Mouse (Mus musculus) monocyte, adult 5-6 weeks (primary cell): ENCODE results near the gene Egfl7. TPM values are rescaled to one million over a fixed set of nuclear protein-coding genes. Genes with fewer than 3 reads are reported as not detected.
A peak's percentile ranks its signal among the peaks of the same experiment; 100 is the strongest.

Experiments
- ATAC-seq: fragments of 153-309, 156-312 bp; replicated peaks from 2 replicates; pipeline ENCODE4 v1.8.0; 2017; ENCODE audit warnings: mild to moderate bottlenecking; ENCODE audit not compliant: low TSS enrichment, insufficient number of reproducible peaks, severe bottlenecking, poor library complexity, low FRiP score
- total RNA-seq: library from RNA; stranded (forward); fragments of 200-1000, 200-491, 200-594 nt; gene quantifications from 3 replicates; pipeline ENCODE4 v1.2.3, GENCODE M21; 2017

The Egfl7 gene
- total RNA-seq, 1 experiment from 2014 or later = not detected

GRCm38 (mm10) chr2:26560506-26560905, 19.3 kb upstream of the Egfl7 start:
- no peak for ATAC-seq

GRCm38 (mm10) chr2:26561351-26562016, 18.3 kb upstream of the Egfl7 start:
- peak; percentile 28; the same call in 1 of the 2 replicates for ATAC-seq

- ATAC-seq = peak; percentile 88
These were observed 13.6 kb upstream of the Egfl7 start for GRCm38 (mm10) chr2:26566221-26566620.

GRCm38 (mm10) chr2:26570034-26570433, 9.8 kb upstream of the Egfl7 start:
- no peak for ATAC-seq

GRCm38 (mm10) chr2:26571400-26571799, 8.4 kb upstream of the Egfl7 start:
- no peak for ATAC-seq

- no peak for ATAC-seq
These were observed 8.0 kb upstream of the Egfl7 start for GRCm38 (mm10) chr2:26571826-26572225.

- 0 out of 2 replicates have a peak, but pooled peaks have one; percentile 5 for ATAC-seq
These were observed 6.4 kb upstream of the Egfl7 start for GRCm38 (mm10) chr2:26573396-26573795.

GRCm38 (mm10) chr2:26573807-26574206, 6.0 kb upstream of the Egfl7 start:
- no peak for ATAC-seq

GRCm38 (mm10) chr2:26574862-26575261, 5.0 kb upstream of the Egfl7 start:
- ATAC-seq = no peak

- no peak for ATAC-seq
These were observed 4.4 kb upstream of the Egfl7 start for GRCm38 (mm10) chr2:26575378-26575777.

- no peak for ATAC-seq
These were observed 3.9 kb upstream of the Egfl7 start for GRCm38 (mm10) chr2:26575865-26576264.

GRCm38 (mm10) chr2:26576462-26576861, 3.4 kb upstream of the Egfl7 start:
- no peak for ATAC-seq

- ATAC-seq = no peak
These were observed 1.4 kb upstream of the Egfl7 start for GRCm38 (mm10) chr2:26578369-26578768.

- no peak for ATAC-seq
These were observed 937 bp downstream of the Egfl7 start for GRCm38 (mm10) chr2:26580751-26581150.

GRCm38 (mm10) chr2:26582203-26582602, 2.4 kb downstream of the Egfl7 start:
- ATAC-seq = no peak

GRCm38 (mm10) chr2:26582741-26583140, 2.9 kb downstream of the Egfl7 start:
- no peak for ATAC-seq

- no peak for ATAC-seq
These were observed 3.8 kb downstream of the Egfl7 start for GRCm38 (mm10) chr2:26583640-26584039.

GRCm38 (mm10) chr2:26585713-26586112, 5.9 kb downstream of the Egfl7 start:
- ATAC-seq = no peak

GRCm38 (mm10) chr2:26586294-26587043, 6.7 kb downstream of the Egfl7 start, which contains the start of gene Gm20532:
Gene Gm20532, plus strand, starts transcription at chr2:26586639.
- ATAC-seq = no peak

GRCm38 (mm10) chr2:26587044-26587405, 7.2 kb downstream of the Egfl7 start:
- ATAC-seq = 0 out of 2 replicates have a peak, but pooled peaks have one; percentile 4
